Mouse (Mus musculus): Measurements from ENCODE around the gene Stx8. TPM values are rescaled to one million over a fixed set of nuclear protein-coding genes. Genes with fewer than 3 reads are reported as not detected.

The Stx8 gene
- 34.6 TPM for polyA plus RNA-seq (2014; fragmentation: Illumina TruSeq; extraction: RNeasy Lipid Tissue Mini Kit (QIAGEN cat#74804); ENCODE audit: low read depth, low replicate concordance)

DNA sequence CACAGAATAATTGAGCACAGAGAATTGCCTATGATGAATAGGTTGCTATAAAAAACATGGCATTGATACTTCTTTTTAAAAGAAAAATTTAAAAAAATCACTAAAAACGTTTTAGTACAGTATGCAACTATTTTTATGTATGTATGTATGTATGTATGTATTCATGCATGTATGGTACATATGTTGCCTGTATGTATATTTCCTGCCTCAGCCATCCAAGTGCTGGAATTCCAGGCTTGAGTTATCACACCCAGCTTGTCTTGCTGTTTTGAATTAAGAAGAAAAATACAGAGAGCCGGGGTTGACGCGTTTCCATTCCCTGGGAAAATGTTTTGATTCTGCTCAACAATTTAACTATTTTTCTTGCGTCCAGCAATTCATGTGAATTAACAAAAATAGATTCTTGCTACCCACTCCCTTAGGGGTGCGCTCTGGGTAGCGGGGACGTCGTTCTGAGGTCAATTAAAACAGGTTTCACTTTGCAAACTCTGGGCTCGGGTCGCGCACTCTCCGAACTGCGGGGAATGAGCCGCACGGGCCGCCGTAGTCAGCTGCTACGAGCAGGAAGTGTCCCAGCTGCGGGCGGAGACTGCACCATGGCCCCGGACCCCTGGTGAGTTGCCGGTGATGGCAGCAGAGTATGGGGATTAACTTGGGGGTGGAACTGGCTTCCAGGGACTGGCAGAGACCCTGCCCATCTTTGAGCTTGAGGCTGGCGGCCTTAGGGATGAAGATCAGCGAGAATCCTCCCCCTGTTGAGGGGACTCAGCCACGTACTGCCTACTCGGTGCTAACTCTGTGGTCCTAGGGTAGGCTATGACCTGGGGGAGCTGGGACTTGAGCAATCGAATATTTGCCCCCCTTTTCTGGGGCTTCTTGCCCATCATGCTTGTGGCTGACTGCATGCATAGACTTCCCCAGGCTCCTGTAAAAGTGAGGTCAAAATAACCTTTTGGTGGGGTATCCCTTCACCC, at the start of gene Stx8:
Stx8 (plus strand) TSS at position 289 of the 974 bp plus-strand sequence.

DNA sequence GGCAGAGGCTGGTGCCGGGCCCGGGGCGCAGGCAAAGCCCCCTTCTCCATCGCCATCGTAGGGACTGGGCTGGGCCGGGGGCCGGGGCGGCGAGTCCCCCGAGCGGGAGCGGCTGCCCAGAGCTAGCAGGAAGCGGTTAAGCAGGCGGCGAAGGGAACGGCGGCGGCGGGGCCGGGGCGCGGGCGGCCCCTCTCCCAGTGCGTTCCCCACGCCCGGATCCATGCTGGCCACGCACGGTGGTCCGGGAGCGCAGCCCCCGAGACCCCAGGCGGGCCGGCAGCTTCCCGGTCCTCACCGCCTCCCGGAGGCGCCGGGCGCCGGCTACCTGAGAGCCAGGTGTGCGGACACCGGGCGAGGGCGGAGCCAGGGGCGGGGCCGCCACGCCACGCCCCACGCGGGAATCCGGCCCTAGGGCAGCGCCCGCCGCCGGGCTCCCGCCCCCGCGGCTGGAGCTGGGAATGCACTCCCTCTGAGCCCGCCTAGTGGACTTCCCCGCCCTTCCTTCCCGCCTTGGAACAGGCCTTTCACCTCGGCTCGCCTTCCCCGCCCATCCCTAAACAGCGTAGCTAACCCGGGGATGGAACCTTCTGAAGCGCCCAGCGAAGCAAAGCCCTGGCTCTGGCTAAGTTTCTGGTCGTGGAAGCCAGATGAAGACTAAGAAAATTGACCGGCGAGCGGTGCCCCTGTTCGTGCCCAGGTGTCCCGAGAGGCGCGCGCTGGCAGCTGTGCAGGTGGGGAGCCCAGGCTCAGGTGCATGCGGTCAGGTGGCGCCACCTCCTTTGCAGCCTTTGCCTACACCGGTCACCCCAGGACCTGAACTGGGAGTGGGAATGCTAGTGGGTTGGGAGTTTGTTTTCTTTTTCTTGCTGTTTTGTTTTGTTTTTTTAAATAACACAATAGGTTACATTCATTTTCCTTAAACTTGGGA, 43.9 kb upstream of the Stx8 start, which contains the start of gene Usp43:
Usp43 (minus strand) TSS at position 327 of the 928 bp plus-strand sequence.

DNA sequence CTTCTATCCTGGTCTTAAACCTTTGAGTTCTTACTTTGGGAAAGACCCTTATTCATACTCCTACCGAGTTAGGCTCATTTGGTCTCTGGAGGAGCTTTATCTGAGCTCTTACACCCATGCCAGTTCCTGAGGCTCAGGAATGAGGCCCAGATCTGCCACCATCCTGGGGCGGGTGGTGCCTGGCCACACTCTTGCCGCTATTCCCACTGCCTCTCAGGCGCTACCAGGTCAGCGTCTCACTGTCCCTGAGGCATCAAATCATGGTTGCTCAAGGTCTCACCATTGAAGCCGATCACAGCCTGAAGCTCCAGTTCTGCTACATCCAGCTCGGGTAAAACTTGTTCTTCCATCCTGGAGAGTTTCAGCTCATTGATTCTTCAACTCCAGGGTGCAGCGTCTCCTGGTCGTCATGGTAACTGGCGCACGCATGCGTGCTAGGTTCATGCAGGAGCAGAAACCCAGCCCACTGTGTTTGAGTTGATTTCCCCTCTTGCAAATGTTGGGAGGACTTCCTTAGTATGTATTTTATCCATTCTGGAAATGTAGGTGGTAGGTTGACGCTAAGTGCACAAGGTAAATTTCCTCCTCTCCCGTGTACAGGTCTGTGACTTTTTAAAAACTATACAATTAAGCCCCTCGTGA, 630 bp upstream of the Stx8 start, which contains the start of gene Cfap52:
Cfap52 (minus strand) TSS at position 410 of the 642 bp plus-strand sequence.

Other genes starting within 250 kb of the Stx8 start
- gene Glp2r, start 195.0 kb upstream of the Stx8 start, polyA plus RNA-seq (2014; fragmentation: Illumina TruSeq; extraction: RNeasy Lipid Tissue Mini Kit (QIAGEN cat#74804); ENCODE audit: low read depth, low replicate concordance), result not detected
- gene Gsg1l2, start 191.6 kb upstream of the Stx8 start, polyA plus RNA-seq (2014; fragmentation: Illumina TruSeq; extraction: RNeasy Lipid Tissue Mini Kit (QIAGEN cat#74804); ENCODE audit: low read depth, low replicate concordance), result not detected
- not detected for gene Dhrs7c, start 168.0 kb upstream of the Stx8 start, polyA plus RNA-seq (2014; fragmentation: Illumina TruSeq; extraction: RNeasy Lipid Tissue Mini Kit (QIAGEN cat#74804); ENCODE audit: low read depth, low replicate concordance)
- 0.65 TPM for gene Usp43, start 44.0 kb upstream of the Stx8 start, polyA plus RNA-seq (2014; fragmentation: Illumina TruSeq; extraction: RNeasy Lipid Tissue Mini Kit (QIAGEN cat#74804); ENCODE audit: low read depth, low replicate concordance)
- 1.2 TPM for gene Cfap52, start 542 bp upstream of the Stx8 start, polyA plus RNA-seq (2014; fragmentation: Illumina TruSeq; extraction: RNeasy Lipid Tissue Mini Kit (QIAGEN cat#74804); ENCODE audit: low read depth, low replicate concordance)

All from kidney, adult 10 weeks (tissue).